Mouse (Mus musculus): Measurements from ENCODE around the gene Vwa2.

DNA sequence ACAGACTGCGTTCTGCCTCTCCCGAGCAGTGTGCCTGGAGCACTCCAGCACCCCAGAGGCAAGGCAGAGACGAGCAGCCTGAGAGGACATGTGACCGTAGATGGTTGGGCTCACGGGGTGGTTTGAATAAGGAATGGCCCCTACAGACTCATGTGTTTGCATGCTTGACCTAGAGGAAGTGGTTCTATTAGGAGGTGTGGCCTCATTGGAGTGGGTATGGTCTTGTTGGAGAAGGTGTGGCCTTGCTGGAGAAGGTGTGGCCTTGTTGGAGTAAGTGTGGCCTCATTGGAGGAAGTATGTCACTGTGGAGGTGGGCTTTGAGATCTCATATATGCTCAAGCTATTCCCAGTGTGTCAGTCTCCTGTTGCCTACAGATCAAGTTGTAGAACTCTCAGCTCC, 63.9 kb downstream of the Vwa2 start:
- TF ChIP-seq CTCF (IDR thresholded peaks at IDR 0.05; ENCODE audit: low read depth) (no peak), EP300 (optimal IDR thresholded peaks at IDR 0.05) (no peak)
